Mouse (Mus musculus) olfactory bulb, adult 2 months (tissue): ENCODE results near the gene Zfyve19. TPM values are rescaled to one million over a fixed set of nuclear protein-coding genes. Genes with fewer than 3 reads are reported as not detected.

Source experiments
- H3K27ac ChIP-seq: fragments of 200-500 bp; 2 replicates; pipeline ENCODE4 v1.5.1; 2012; ENCODE audit warnings: low read depth, low read length; ENCODE audit not compliant: insufficient read depth
- H3K4me1 ChIP-seq: fragments of 200-500 bp; 2 replicates; pipeline ENCODE4 v1.6.1; 2012; ENCODE audit warnings: low read length; ENCODE audit not compliant: control insufficient read depth, insufficient read depth
- H3K4me3 ChIP-seq: fragments of 200-500 bp; 2 replicates; pipeline ENCODE4 v1.5.1; 2012; ENCODE audit warnings: mild to moderate bottlenecking, low read depth, low read length, moderate library complexity; ENCODE audit not compliant: insufficient read depth
- CTCF ChIP-seq: fragments of 200-500 bp; IDR thresholded peaks from 2 replicates; pipeline ENCODE4 v1.5.1; 2012; ENCODE audit warnings: low read depth, mild to moderate bottlenecking, low read length, moderate library complexity; ENCODE audit not compliant: insufficient read depth
- POLR2A ChIP-seq: fragments of 200-500 bp; IDR thresholded peaks from 2 replicates; pipeline ENCODE4 v1.6.1; 2012; ENCODE audit warnings: mild to moderate bottlenecking, low read depth, low read length, moderate library complexity; ENCODE audit not compliant: insufficient read depth
- WGBS: fragments of 180-500 bp; shearing (Covaris S2); methylation state at CpG from one replicate; pipeline ENCODE4 v1.1.7; 2018; 5-methylcytosine and 5-hydroxymethylcytosine counted together
- polyA plus RNA-seq: library from polyadenylated mRNA; stranded (reverse); fragments of >200 nt; gene quantifications from 2 replicates; pipeline ENCODE4 v1.2.4, GENCODE M21; 2012; ENCODE audit warnings: low replicate concordance; ENCODE audit not compliant: missing spikeins, insufficient read depth, insufficient read length

Gene Zfyve19
- polyA plus RNA-seq, 1 experiment: not detected

DNA sequence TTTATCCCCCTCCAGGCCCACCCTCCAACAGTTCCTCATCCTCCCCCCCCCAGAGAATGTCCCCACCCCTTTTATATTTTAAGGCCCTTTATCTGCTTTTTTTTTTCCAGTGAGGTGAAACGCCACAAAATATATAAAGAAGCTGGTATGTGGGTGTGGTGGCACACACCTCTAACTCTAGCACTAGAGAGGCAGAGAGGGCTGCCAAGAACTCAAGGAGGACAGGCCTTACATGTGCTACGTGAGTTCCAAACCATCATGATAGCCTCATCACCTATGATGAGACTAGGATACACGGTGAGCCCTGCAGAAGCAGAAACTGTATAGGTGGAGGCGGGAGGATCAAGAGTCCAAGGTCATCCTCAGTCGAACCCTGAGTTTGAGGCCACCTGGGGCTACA, 17.4 kb upstream of the Zfyve19 start:
- 82% methylated on average over 5 of the region's 5 CpGs for WGBS
- TF ChIP-seq POLR2A (no peak), CTCF (no peak)
- H3K4me1 ChIP-seq: peaks cover 3% of the 10 kb centered on the region; the same call in 1 of the 2 replicates
- no peak overlapping the region for H3K4me3 ChIP-seq
- H3K27ac ChIP-seq: no peak overlapping the region

DNA sequence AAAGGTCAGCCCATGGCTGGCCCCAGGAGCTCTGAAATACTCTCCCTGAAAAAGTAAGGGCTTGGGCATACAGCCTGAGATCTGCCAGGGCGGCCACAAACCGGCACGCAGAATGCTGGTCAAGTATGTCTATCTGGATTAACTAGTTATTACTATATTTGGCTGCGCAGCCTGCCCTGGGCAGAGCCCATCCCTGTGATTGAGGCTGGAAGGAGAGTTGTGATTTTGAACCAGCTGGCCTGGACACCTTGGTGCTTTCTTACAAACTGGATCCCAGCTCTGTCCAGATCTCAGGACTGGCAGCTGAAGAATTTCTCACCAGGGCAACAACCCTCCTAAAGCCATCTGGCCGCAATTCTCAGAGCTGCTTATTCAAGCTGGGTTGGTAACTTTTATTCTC, 14.3 kb upstream of the Zfyve19 start:
- WGBS: 58% methylated on average over 5 of the region's 5 CpGs
- H3K4me1 ChIP-seq: peaks cover 4% of the 10 kb centered on the region
- TF ChIP-seq CTCF: no peak
- TF ChIP-seq POLR2A: no peak
- no peak overlapping the region for H3K4me3 ChIP-seq
- no peak overlapping the region for H3K27ac ChIP-seq

DNA sequence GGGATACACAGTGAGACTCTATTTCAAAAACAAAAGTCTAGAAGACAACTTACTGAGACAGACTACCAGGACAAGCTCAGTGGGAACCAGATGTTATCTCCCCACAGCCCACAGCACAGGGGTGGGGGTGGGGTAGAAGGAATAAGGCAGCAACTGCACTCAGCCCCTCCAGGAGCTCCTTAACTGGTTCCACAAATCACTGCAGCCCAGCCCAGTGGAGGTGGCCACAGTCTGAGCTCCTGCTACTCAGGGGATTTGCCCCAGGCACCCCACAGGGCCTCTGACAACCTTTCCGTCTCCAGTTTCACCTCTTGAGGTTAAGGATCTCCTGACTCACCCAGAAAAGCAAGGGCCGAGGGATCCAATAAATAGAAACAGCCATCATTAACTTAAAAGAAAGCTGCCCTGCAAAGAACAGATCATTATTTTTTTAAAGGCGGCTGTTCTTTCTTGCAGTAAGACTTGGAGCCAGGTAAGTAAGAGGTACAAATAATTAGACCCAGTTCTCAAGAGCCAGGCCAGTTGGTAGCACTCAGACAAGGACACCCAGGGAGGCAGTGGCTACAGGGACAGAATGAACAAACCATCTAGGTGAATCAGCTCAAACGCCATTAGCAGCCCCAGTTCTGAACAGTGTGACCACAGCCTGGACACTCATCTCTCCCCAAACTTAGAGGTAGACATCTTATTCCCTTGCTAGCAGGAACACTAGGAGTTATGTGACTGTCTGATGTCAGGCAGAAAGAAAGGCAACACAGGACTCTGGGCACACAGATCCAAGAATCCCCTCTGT, 11.9 kb upstream of the Zfyve19 start:
- no peak overlapping the region for H3K4me3 ChIP-seq
- TF ChIP-seq POLR2A (no peak), CTCF (no peak)
- H3K4me1 ChIP-seq: peaks cover 2% of the 10 kb centered on the region; the same call in 1 of the 2 replicates
- H3K27ac ChIP-seq: no peak overlapping the region
- WGBS: 60% methylated on average over 4 of the region's 4 CpGs

DNA sequence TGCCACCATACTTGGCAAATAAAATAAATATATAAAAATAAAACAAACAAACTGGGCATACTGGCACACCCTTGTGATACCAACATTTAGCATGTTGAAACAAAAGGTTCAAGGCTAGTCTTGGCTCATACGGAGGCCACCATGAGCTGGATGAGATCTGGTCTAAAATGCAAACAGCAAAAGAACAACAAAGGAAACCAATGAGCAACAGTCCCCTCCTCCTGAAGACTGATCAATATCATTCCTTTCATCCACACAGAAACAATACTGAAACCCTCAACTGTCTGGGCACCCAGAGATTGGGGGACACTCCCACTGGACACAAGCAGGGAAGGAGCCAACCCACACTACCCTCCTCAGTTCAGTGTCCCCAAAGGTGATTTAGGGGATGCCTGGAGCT, 10.9 kb upstream of the Zfyve19 start:
- Histone ChIP-seq H3K4me3 (no peak overlapping the region), H3K4me1 (peaks cover 2% of the 10 kb centered on the region; the same call in 1 of the 2 replicates), H3K27ac (no peak overlapping the region)
- no peak for TF ChIP-seq POLR2A
- TF ChIP-seq CTCF: no peak
- WGBS: 88% methylated on average over 1 of the region's 1 CpGs

DNA sequence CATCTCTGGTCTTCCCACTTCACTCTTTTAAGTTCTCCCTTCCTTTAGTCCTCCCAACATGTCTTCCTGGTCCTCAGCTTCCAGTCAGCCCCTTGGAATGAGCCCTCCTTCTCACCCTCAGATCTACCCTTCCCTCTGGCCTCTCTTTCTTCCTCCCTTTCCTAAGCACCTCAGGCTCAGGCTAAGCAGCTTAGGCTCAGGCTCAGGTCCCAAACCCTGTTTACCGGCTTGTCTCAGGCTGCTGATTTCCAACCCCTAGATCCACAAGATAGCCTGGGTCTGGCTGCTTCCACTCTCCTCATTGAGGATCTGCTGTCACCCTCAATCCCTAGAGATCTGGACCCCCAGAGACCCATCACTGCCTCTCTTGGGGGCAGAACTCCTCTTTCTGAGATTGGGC, 10.4 kb upstream of the Zfyve19 start:
- Histone ChIP-seq H3K4me3 (no peak overlapping the region), H3K4me1 (peaks cover 2% of the 10 kb centered on the region; the same call in 1 of the 2 replicates), H3K27ac (no peak overlapping the region)
- TF ChIP-seq POLR2A: no peak
- no peak for TF ChIP-seq CTCF
- WGBS: 35% methylated on average over 1 of the region's 1 CpGs

DNA sequence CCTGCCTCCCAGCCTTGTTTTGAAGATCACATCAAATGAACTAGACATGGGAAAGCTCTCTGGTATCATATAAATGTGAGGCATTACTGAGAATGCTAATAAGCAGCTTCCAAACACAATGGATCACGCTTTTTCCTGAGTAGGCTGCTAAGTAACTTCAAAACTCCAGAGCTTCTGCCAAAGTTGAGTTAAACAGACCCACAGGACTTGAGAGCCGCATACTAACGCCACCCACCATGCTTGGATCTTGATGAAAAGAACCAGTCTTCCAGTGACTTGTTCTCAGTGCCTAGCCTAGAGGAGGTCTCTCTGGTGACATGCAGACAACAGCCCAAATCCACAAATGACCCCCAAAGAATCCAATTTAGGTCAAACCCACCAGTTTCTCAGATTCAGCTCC, 9.5 kb upstream of the Zfyve19 start:
- Histone ChIP-seq H3K4me1 (peaks cover 2% of the 10 kb centered on the region; the same call in 1 of the 2 replicates), H3K27ac (no peak overlapping the region), H3K4me3 (no peak overlapping the region)
- 43% methylated on average over 3 of the region's 3 CpGs for WGBS
- TF ChIP-seq CTCF (no peak), POLR2A (no peak)

DNA sequence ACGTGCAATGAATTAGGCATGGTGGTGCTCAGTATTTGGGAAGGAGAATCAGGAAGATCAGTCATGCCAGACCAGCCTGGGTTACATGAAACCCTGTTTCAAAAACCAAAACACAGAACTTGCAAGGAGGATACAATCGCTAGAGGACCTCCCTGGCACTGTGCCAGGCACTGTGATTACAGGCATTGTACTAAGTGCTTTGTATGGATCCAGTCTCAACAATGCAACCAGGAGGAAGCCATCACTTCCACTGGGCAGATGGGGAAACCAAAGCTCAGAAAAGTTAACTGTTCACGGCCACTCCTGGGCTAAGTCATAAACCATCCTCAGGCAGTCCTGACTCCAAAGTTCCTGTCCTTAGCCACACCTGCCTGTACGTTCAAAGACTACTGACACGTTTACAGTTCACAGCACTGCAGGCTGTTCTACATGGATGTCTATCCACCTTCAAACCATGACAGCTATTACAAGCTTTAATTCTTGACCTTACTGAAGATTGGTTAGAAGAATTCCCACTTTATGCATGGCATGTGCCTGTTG, 5.4 kb upstream of the Zfyve19 start:
- H3K27ac ChIP-seq: no peak overlapping the region
- no peak for TF ChIP-seq POLR2A
- TF ChIP-seq CTCF: no peak
- H3K4me1 ChIP-seq: peaks cover 2% of the 10 kb centered on the region
- 44% methylated on average over 5 of the region's 5 CpGs for WGBS
- no peak overlapping the region for H3K4me3 ChIP-seq

DNA sequence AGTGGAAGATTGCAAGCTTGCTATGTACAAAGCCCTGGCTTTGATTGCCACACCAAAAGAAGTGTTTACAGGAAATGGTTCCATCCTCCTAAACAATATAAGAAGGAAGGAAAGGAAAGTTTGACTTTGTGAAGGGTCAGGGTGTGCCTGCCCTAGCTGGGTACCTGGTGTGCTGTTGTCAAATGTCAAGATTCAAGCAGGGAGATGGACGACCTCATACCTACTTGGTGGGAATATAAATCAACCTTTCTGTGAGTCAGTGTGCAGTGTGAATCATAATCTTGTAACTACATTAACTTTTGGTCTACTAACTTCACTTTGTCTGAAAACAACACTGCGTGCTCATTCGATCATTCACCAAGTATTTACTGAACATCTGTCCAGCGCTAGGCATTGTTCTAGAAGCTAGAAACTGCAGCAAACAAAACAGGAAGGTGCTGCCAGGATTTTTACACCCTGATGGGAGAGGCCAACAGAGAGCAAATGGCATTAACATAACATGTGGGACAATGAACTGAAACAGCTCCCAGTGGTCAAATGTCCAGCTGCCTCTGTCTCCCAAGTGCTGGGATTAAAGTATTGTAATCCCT, 4.5 kb upstream of the Zfyve19 start:
- no peaks in the 10 kb centered on the region; the same call in 1 of the 2 replicates for H3K4me1 ChIP-seq
- WGBS: 68% methylated on average over 4 of the region's 4 CpGs
- no peak overlapping the region for H3K27ac ChIP-seq
- TF ChIP-seq CTCF: no peak
- TF ChIP-seq POLR2A: no peak
- no peak overlapping the region for H3K4me3 ChIP-seq

DNA sequence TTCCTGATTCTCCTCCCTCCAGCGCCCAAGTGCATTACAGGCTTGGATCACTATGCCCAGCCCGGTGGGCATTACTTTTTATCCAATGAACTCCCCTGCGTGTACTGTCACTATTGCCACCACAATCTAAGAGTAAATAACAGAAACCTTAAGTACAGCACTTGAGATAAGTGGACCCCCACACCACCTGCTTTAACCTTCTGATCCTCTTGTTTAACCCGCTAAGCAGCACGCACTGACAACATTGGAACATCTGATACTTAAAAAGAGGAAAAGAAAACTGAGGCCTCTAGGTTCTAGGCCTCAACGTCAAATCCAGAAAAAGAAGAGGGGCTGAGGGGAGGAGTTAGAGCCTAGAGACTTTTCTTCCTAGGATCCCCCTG, 465 bp upstream of the Zfyve19 start:
- WGBS: 12% methylated on average over 6 of the region's 6 CpGs
- Histone ChIP-seq H3K4me1 (peaks cover 2% of the 10 kb centered on the region; the same call in 1 of the 2 replicates), H3K4me3 (peak overlapping the region; percentile 63), H3K27ac (peak overlapping the region; percentile 6; the same call in 1 of the 2 replicates)
- TF ChIP-seq POLR2A: no peak
- no peak for TF ChIP-seq CTCF
